Mouse (Mus musculus): ENCODE data around the gene Bak1. TPM values are rescaled to one million over a fixed set of nuclear protein-coding genes. Genes with fewer than 3 reads are reported as not detected.

Gene Bak1
- polyA plus RNA-seq, 1 experiment from 2014 or later: 3.5 TPM

DNA sequence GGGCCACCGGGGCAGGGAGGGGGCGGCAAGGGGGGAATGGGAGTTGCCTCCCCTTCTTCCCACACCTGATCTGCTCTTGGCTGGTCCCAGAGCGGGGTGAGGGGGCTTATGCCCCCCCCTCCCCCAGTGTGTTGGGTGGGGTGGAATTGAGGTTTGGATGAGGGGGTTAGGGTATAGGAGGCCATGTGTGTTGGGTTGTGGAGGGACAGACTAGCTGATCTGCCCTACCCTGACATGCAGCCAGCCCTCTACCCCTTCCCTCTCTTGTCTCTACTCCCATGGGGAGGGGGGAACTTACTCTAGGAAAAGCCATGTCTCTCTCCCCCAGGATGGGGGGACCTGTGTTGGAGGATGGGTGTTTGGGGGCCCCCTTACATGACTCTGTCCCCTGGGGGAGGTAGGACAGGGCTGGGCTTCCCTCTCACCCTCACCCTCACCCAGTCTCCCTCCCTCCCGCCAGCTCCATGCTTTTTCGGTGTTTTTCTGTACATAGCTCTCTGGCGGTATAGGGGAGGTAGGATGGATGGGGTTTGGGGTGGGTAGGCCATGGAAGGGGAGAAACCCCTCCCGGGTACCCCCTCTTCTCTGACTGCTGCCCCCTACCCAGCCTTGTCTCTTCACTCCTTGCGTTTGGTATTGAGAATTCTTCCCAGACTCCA lies 57.4 kb downstream of the Bak1 start:
- 62% methylated on average over 8 of the region's 8 CpGs for WGBS
- H3K9me3 ChIP-seq (replicated peaks): no peaks in the 10 kb centered on the region
- no peak for ATAC-seq (ENCODE audit: low FRiP score)
- H3K36me3 ChIP-seq: peaks cover 53% of the 10 kb centered on the region
- no peak overlapping the region for H3K4me3 ChIP-seq
- H3K4me2 ChIP-seq (replicated peaks): peak overlapping the region; percentile 79
- peaks cover 43% of the 10 kb centered on the region for H3K4me1 ChIP-seq
- H3K9ac ChIP-seq: peak overlapping the region; percentile 23; the same call in 1 of the 2 replicates
- H3K27ac ChIP-seq: no peak overlapping the region
- no peaks in the 10 kb centered on the region for H3K27me3 ChIP-seq

DNA sequence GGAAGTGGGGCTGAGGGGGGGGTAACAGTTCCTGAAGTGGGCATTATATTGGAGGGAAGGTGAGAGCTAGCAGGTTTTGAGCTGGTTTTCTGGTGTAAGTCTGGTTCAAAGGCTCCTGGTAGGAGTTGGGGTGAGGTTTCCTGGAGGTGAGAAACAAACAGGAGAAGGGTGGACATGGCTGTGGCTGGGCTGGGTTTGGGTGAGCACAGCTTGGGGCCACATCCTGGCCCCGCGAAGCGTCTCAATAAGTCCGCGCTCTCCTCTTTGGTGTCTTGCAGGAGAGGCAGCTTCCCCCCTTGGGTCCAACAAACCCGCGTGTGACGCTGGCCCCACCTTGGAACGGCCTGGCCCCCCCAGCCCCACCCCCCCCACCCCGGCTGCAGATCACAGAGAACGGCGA lies 58.6 kb downstream of the Bak1 start:
- no peak overlapping the region for H3K27ac ChIP-seq
- ATAC-seq (ENCODE audit: low FRiP score): no peak
- H3K4me3 ChIP-seq: no peak overlapping the region
- H3K27me3 ChIP-seq: no peaks in the 10 kb centered on the region
- no peak overlapping the region for H3K9ac ChIP-seq
- H3K4me1 ChIP-seq: peaks cover 33% of the 10 kb centered on the region
- H3K9me3 ChIP-seq (replicated peaks): no peaks in the 10 kb centered on the region
- no peak overlapping the region for H3K4me2 ChIP-seq (replicated peaks)
- H3K36me3 ChIP-seq: peaks cover 53% of the 10 kb centered on the region
- WGBS: 89% methylated on average over 7 of the region's 12 CpGs

Other genes with a start within 250 kb of the Bak1 start
- gene Bnip1, start 247.9 kb downstream of the Bak1 start, polyA plus RNA-seq (2016; fragmentation: Nextera tagmentation; extraction: Ambion mirVana): 48.5 and 49.7 TPM in 2 replicates
- gene Nkx2-5, start 184.0 kb downstream of the Bak1 start, polyA plus RNA-seq (2016; fragmentation: Nextera tagmentation; extraction: Ambion mirVana): not detected in 2 replicates
- gene Kifc5b, start 111.9 kb downstream of the Bak1 start, polyA plus RNA-seq (2016; fragmentation: Nextera tagmentation; extraction: Ambion mirVana): 5.4 and 5.5 TPM in 2 replicates
- gene Phf1, start 96.0 kb downstream of the Bak1 start, polyA plus RNA-seq (2016; fragmentation: Nextera tagmentation; extraction: Ambion mirVana): 14.6 and 15.7 TPM in 2 replicates
- 131 and 149 TPM in 2 replicates for gene Cuta, start 89.4 kb downstream of the Bak1 start, polyA plus RNA-seq (2016; fragmentation: Nextera tagmentation; extraction: Ambion mirVana)
- 4.2 and 4.4 TPM in 2 replicates for gene Syngap1, start 87.8 kb downstream of the Bak1 start, polyA plus RNA-seq (2016; fragmentation: Nextera tagmentation; extraction: Ambion mirVana)
- gene Zbtb9, start 55.8 kb downstream of the Bak1 start, polyA plus RNA-seq (2016; fragmentation: Nextera tagmentation; extraction: Ambion mirVana): 19.4 and 19.7 TPM in 2 replicates
- 2.5 and 2.8 TPM in 2 replicates for gene Itpr3, start 28.3 kb upstream of the Bak1 start, polyA plus RNA-seq (2016; fragmentation: Nextera tagmentation; extraction: Ambion mirVana)
- 263 and 312 TPM in 2 replicates for gene Uqcc2, start 104.9 kb upstream of the Bak1 start, polyA plus RNA-seq (2016; fragmentation: Nextera tagmentation; extraction: Ambion mirVana)
- gene Ip6k3, start 138.8 kb upstream of the Bak1 start, polyA plus RNA-seq (2016; fragmentation: Nextera tagmentation; extraction: Ambion mirVana): 0.40 and 0.54 TPM in 2 replicates
- gene Lemd2, start 175.5 kb upstream of the Bak1 start, polyA plus RNA-seq (2016; fragmentation: Nextera tagmentation; extraction: Ambion mirVana): 32.9 and 38.2 TPM in 2 replicates

Measured in hindbrain, embryonic 12.5 days (tissue).